Mouse (Mus musculus) heart, adult 2 months (tissue): ENCODE measurements at regions not wholly inside any gene's neighbourhood (a gene's known extent, or its start where the extent isn't known, plus 50 kb on each side); places are given as distances from the start of the nearest gene placed in this dataset.

Source experiments
- CTCF ChIP-seq: fragments of 200-600 bp; IDR thresholded peaks from 2 replicates; pipeline ENCODE4 v1.8.1; 2022; ENCODE audit warnings: antibody characterized with exemption, mild to moderate bottlenecking, moderate library complexity
- POLR2A ChIP-seq: fragments of 200-500 bp; IDR thresholded peaks from 2 replicates; pipeline ENCODE4 v1.6.1; 2011; ENCODE audit warnings: mild to moderate bottlenecking, low read depth, low read length, control low read depth; ENCODE audit not compliant: insufficient read depth

DNA sequence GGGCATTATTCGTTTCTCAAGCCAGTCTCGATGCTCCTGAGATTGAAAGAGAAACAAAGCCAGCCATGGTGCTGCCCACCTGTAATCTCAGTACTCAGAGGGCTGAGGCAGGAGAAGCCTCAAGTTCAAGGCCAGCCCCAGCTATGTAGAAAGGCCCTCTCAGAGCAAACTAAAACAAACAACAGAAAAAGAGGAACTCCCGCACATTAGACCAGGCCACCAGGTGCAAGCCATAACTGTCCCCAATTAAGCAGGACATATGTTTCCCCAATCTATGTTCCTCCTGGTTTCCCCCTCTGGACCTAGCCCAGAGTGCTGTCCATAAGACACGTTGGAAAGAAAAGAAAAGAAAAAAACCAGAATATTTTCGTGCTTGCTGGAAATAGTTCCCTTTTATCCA is 142.5 kb downstream of the Cdc5l start:
- TF ChIP-seq CTCF (no peak), POLR2A (no peak)
